In genomic region chr3:134605356-134605771, GRCm38 (mm10) we compare ENCODE assay signal across 12 mouse cellular contexts.
DNase-seq lines count a peak whose midpoint lies in the region; ATAC-seq and TF ChIP-seq lines count a peak whose summit lies in the region.
"Had no signal": no experiment of that assay in that cellular context is flagged by ENCODE, and none has a peak within 500 bp of the region (broad histone marks: within the 10 kb centered on the region; RNA-seq: fewer than 3 reads in every experiment).

No protein-coding gene starts in this region.

- no peak for ATAC-seq in kidney, postnatal 0 days (replicated peaks; ENCODE audit: low FRiP score, low read depth)
- peak; percentile 83; the same call in 1 of the 2 replicates for ATAC-seq in embryonic facial prominence, embryonic 14.5 days (ENCODE audit: low read depth)
- peak; percentile 95 for ATAC-seq in hindbrain, embryonic 14.5 days (ENCODE audit: low FRiP score)
- peak; percentile 90 for ATAC-seq in neural tube, embryonic 11.5 days (ENCODE audit: insufficient read depth, low FRiP score, low TSS enrichment)

- H3K9me3 ChIP-seq in kidney, postnatal 0 days (replicated peaks; ENCODE audit: low read length): no peaks in the 10 kb centered on the region
- H3K9me3 ChIP-seq in embryonic facial prominence, embryonic 14.5 days (ENCODE audit: control insufficient read depth, low read length): no peaks in the 10 kb centered on the region
- H3K9me3 ChIP-seq in hindbrain, embryonic 14.5 days (ENCODE audit: control insufficient read depth, low read length): no peaks in the 10 kb centered on the region
- no peaks in the 10 kb centered on the region for H3K9me3 ChIP-seq in neural tube, embryonic 11.5 days (ENCODE audit: control insufficient read depth, low read length)

- H3K4me1 ChIP-seq in kidney, postnatal 0 days (replicated peaks; ENCODE audit: insufficient read depth, low read length): 0 out of 2 replicates have a peak, but pooled peaks cover 3% of the 10 kb centered on the region
- H3K4me1 ChIP-seq in embryonic facial prominence, embryonic 14.5 days (ENCODE audit: control insufficient read depth, insufficient read depth, low read length): no peaks in the 10 kb centered on the region
- H3K4me1 ChIP-seq in hindbrain, embryonic 14.5 days (replicated peaks; ENCODE audit: control insufficient read depth, insufficient read depth, low read length): peaks cover 6% of the 10 kb centered on the region; the same call in 1 of the 2 replicates
- no peaks in the 10 kb centered on the region for H3K4me1 ChIP-seq in neural tube, embryonic 11.5 days (ENCODE audit: control insufficient read depth, insufficient read depth, low read length)

- H3K36me3 ChIP-seq in kidney, postnatal 0 days (ENCODE audit: insufficient read depth, low read length): no peaks in the 10 kb centered on the region
- no peaks in the 10 kb centered on the region for H3K36me3 ChIP-seq in embryonic facial prominence, embryonic 14.5 days (ENCODE audit: control insufficient read depth, insufficient read depth, low read length)
- no peaks in the 10 kb centered on the region for H3K36me3 ChIP-seq in hindbrain, embryonic 14.5 days (replicated peaks; ENCODE audit: control insufficient read depth, insufficient read depth)
- no peaks in the 10 kb centered on the region for H3K36me3 ChIP-seq in neural tube, embryonic 11.5 days (ENCODE audit: control insufficient read depth, insufficient read depth, low read length)

- intact Hi-C loops in heart, postnatal 25 days (cut with DNase I): no loop called here

- no peaks in the 10 kb centered on the region for H3K27me3 ChIP-seq in kidney, postnatal 0 days (ENCODE audit: insufficient read depth, low read length)
- H3K27me3 ChIP-seq in embryonic facial prominence, embryonic 14.5 days (replicated peaks; ENCODE audit: control insufficient read depth, insufficient read depth, low read length): no peaks in the 10 kb centered on the region
- no peaks in the 10 kb centered on the region for H3K27me3 ChIP-seq in hindbrain, embryonic 14.5 days (ENCODE audit: control insufficient read depth, insufficient read depth, low read length)
- no peaks in the 10 kb centered on the region for H3K27me3 ChIP-seq in neural tube, embryonic 11.5 days (ENCODE audit: control insufficient read depth, insufficient read depth, low read length)

- peak overlapping the region; percentile 15; the same call in 1 of the 2 replicates for H3K4me2 ChIP-seq in kidney, postnatal 0 days (ENCODE audit: low read length)
- no peak overlapping the region for H3K4me2 ChIP-seq in embryonic facial prominence, embryonic 14.5 days (ENCODE audit: low read depth, low read length)
- H3K4me2 ChIP-seq in hindbrain, embryonic 14.5 days (replicated peaks): peak overlapping the region; percentile 23
- no peak overlapping the region for H3K4me2 ChIP-seq in neural tube, embryonic 11.5 days (ENCODE audit: low read depth)

- no peak for TF ChIP-seq CTCF in kidney, postnatal 0 days (IDR thresholded peaks at IDR 0.05; ENCODE audit: low read depth)

- H3K4me3 ChIP-seq in kidney, postnatal 0 days (replicated peaks; ENCODE audit: low read depth, low read length): no peak overlapping the region
- H3K4me3 ChIP-seq in embryonic facial prominence, embryonic 14.5 days (ENCODE audit: low read depth, low read length): no peak overlapping the region
- no peak overlapping the region for H3K4me3 ChIP-seq in hindbrain, embryonic 14.5 days (replicated peaks; ENCODE audit: low read length)
- no peak overlapping the region for H3K4me3 ChIP-seq in neural tube, embryonic 11.5 days (ENCODE audit: low read depth, low read length)
- H3K4me3 ChIP-seq: left cerebral cortex, adult 2 months had no signal

- H3K9ac ChIP-seq in kidney, postnatal 0 days (ENCODE audit: low read depth, low read length): no peak overlapping the region
- no peak overlapping the region for H3K9ac ChIP-seq in embryonic facial prominence, embryonic 14.5 days (ENCODE audit: low read depth, low read length)
- H3K9ac ChIP-seq in hindbrain, embryonic 14.5 days: no peak overlapping the region
- no peak overlapping the region for H3K9ac ChIP-seq in neural tube, embryonic 11.5 days (ENCODE audit: low read length)

- H3K27ac ChIP-seq in kidney, postnatal 0 days: no peak overlapping the region
- no peak overlapping the region for H3K27ac ChIP-seq in embryonic facial prominence, embryonic 14.5 days (replicated peaks; ENCODE audit: low read depth, low read length)
- H3K27ac ChIP-seq in hindbrain, embryonic 14.5 days: no peak overlapping the region
- no peak overlapping the region for H3K27ac ChIP-seq in neural tube, embryonic 11.5 days (ENCODE audit: low read depth, low read length)
- H3K27ac ChIP-seq: left cerebral cortex, adult 2 months had no signal

- WGBS in kidney, postnatal 0 days: 20% methylated on average over 6 of the region's 6 CpGs
- 58% methylated on average over 6 of the region's 6 CpGs for WGBS in embryonic facial prominence, embryonic 14.5 days
- WGBS in hindbrain, embryonic 14.5 days: 11% methylated on average over 6 of the region's 6 CpGs
- WGBS in neural tube, embryonic 11.5 days: 29% methylated on average over 6 of the region's 6 CpGs

- DNase-seq in kidney, postnatal 0 days (ENCODE audit: low spot score): peak; percentile 43
- DNase-seq in kidney, postnatal 36 days: no peak
- DNase-seq in embryonic facial prominence, embryonic 14.5 days (ENCODE audit: low spot score): peak; percentile 71
- DNase-seq in hindbrain, embryonic 14.5 days (ENCODE audit: low spot score): peak; percentile 54
- DNase-seq in neural tube, embryonic 11.5 days (ENCODE audit: low spot score): peak; percentile 35
- no peak for DNase-seq in heart, postnatal 25 days (ENCODE audit: low spot score)
- DNase-seq in lung, postnatal 10 days: no peak
- DNase-seq in natural killer cell, adult 2 months (ENCODE audit: low spot score in 2 of 2): no peak
- DNase-seq: cerebellum, adult 8-10 months; lung, postnatal 4 days; thymus, postnatal 36 days had no signal

Comparison
In these comparisons a context has a peak if more than half of its experiments do, and no peak if none do; other contexts are left out.
1. DNase-seq: peak in kidney, postnatal 0 days (single experiment), embryonic facial prominence, embryonic 14.5 days (single experiment), hindbrain, embryonic 14.5 days (single experiment) and neural tube, embryonic 11.5 days (single experiment); none in kidney, postnatal 36 days (0 of 2), heart, postnatal 25 days (single experiment), lung, postnatal 10 days (single experiment) and natural killer cell, adult 2 months (0 of 2).
2. H3K4me2 ChIP-seq: peak in kidney, postnatal 0 days (single experiment) and hindbrain, embryonic 14.5 days (single experiment); none in embryonic facial prominence, embryonic 14.5 days (single experiment) and neural tube, embryonic 11.5 days (single experiment).